Comparison of ENCODE assay signal across 8 mouse cellular contexts in the genomic region with DNA sequence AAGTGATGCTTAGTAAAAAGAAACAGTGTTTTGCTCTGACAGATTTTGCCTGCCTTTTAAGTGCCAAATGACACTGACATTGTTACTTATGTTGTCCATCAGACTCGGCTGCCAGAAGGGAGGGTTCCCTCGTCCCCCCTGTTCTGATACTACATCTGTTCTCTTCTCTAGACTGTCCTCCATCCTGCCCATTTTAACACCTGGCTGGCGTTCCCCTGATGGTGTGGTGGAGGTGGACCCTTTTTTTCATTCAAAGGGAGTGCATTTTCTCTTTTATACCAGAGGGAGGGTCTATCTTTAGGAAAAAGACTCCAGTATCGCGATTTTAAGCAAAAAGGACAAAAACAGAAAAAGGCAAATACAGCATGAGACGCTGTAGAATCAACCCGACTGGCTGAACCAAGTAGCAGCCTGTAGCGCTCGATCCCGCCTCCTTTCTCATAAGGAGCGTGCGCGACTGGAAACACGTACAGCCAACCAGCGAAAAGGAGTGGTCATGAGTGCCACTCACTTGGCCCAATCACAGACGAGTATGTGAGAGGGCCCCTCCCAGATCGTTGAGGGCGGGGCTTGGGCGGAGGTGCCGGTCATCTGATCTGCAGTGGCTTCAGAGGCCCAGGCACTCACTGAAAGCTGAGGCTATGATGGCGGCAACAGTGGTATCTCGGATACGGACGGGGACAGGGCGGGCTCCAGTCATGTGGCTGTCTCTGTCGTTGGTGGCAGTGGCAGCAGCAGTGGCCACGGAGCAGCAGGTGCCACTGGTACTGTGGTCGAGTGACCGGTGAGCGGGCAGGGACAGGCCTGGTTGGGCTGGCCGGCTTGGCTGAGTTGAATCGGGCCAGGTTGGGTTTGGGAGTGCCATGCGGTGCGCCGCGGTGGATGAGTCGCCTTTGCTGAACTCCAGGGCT. TPM values are rescaled to one million over a fixed set of nuclear protein-coding genes. Genes with fewer than 3 reads are reported as not detected.
A peak's percentile ranks its signal among the peaks of the same experiment; 100 is the strongest.
DNase-seq lines count a peak whose midpoint lies in the region; ATAC-seq lines count a peak whose summit lies in the region.

Gene Atp6ap1, plus strand, starts transcription at position 560 of the 911 bp plus-strand sequence.

- peak; percentile 96 for DNase-seq in R1 (ENCODE audit: low read depth, low spot score)
- peak; percentile 92 to 95 for DNase-seq in cerebellum, postnatal 25 days
- DNase-seq in frontal cortex, postnatal 25 days (ENCODE audit: low spot score in 2 of 2): peak; percentile 80 to 85
- peak; percentile 88 for DNase-seq in hindbrain, embryonic 14.5 days (ENCODE audit: low spot score)
- DNase-seq in left cerebral cortex, adult 11 months (ENCODE audit: low spot score): peak; percentile 92
- peak; percentile 95 to 96 for DNase-seq in lung, postnatal 4 days
- DNase-seq in retina, postnatal 7 days (ENCODE audit: low read depth, low spot score): peak; percentile 84
- peak; percentile 67 for DNase-seq in urinary bladder, adult 2 months (ENCODE audit: low spot score)

- H3K27me3 ChIP-seq in hindbrain, embryonic 14.5 days (ENCODE audit: control insufficient read depth, insufficient read depth, low read length): no peaks in the 10 kb centered on the region

- peaks cover 19% of the 10 kb centered on the region; the same call in 1 of the 2 replicates for H3K36me3 ChIP-seq in hindbrain, embryonic 14.5 days (replicated peaks; ENCODE audit: control insufficient read depth, insufficient read depth)

- peak within 1 kb of the TSS; percentile 82 for H3K9ac ChIP-seq in hindbrain, embryonic 14.5 days

- H3K4me3 ChIP-seq in hindbrain, embryonic 14.5 days (replicated peaks; ENCODE audit: low read length): peak within 1 kb of the TSS; percentile 67

- H3K27ac ChIP-seq in hindbrain, embryonic 14.5 days: peak within 1 kb of the TSS; percentile 87

- peak within 1 kb of the TSS; percentile 69 for H3K4me2 ChIP-seq in hindbrain, embryonic 14.5 days (replicated peaks)

- 14% methylated on average over 35 of the region's 37 CpGs for WGBS in hindbrain, embryonic 14.5 days

- no peaks in the 10 kb centered on the region for H3K4me1 ChIP-seq in hindbrain, embryonic 14.5 days (replicated peaks; ENCODE audit: control insufficient read depth, insufficient read depth, low read length)

- peak; percentile 99 for ATAC-seq in hindbrain, embryonic 14.5 days (ENCODE audit: low FRiP score)

- H3K9me3 ChIP-seq in hindbrain, embryonic 14.5 days (ENCODE audit: control insufficient read depth, low read length): no peaks in the 10 kb centered on the region

RNA-seq across cellular contexts. Expression of gene Atp6ap1, which starts in this region (rescaled TPM):
- polyA plus RNA-seq in hindbrain, embryonic 14.5 days (2014; fragmentation: Nextera tagmentation; extraction: Ambion mirVana): 248 and 297 TPM in 2 replicates
- polyA plus RNA-seq in urinary bladder, adult 2 months (2012; rRNA removed): 213 and 234 TPM in 2 replicates

Comparison
In these comparisons a context has a peak if more than half of its experiments do, and no peak if none do; other contexts are left out.
1. Peak in every context shown above with its lines: DNase-seq, ATAC-seq, H3K4me3 ChIP-seq and H3K27ac ChIP-seq.